Comparison of ENCODE assay signal across 13 mouse cellular contexts in genomic region chr11:59717801-59718291, GRCm38 (mm10). TPM values are rescaled to one million over a fixed set of nuclear protein-coding genes. Genes with fewer than 3 reads are reported as not detected.
DNase-seq lines count a peak whose midpoint lies in the region; ATAC-seq and TF ChIP-seq lines count a peak whose summit lies in the region.
"Had no signal": no experiment of that assay in that cellular context is flagged by ENCODE, and none has a peak within 500 bp of the region (broad histone marks: within the 10 kb centered on the region; RNA-seq: fewer than 3 reads in every experiment).

No protein-coding gene starts in this region.

- no peak for TF ChIP-seq POLR2A in myocyte (IDR thresholded peaks at IDR 0.05; ENCODE audit: insufficient read length, low read depth)

- no peak overlapping the region for H3K4me3 ChIP-seq in liver, embryonic 11.5 days (ENCODE audit: low read depth, low read length)
- no peak overlapping the region for H3K4me3 ChIP-seq in myocyte

- H3K27me3 ChIP-seq in liver, embryonic 11.5 days (replicated peaks; ENCODE audit: control insufficient read depth, insufficient read depth, low read length), result no peaks in the 10 kb centered on the region
- H3K27me3 ChIP-seq in myocyte (ENCODE audit: control insufficient read depth, insufficient read depth, insufficient read length), result no peaks in the 10 kb centered on the region

- 55% methylated on average over 4 of the region's 4 CpGs for WGBS in liver, embryonic 11.5 days

- no peak overlapping the region for H3ac ChIP-seq in myocyte (ENCODE audit: control insufficient read depth, insufficient read length)

- H3K79me2 ChIP-seq in myocyte (ENCODE audit: control insufficient read depth, insufficient read depth), result peaks cover 95% of the 10 kb centered on the region

- ATAC-seq in liver, embryonic 11.5 days (replicated peaks; ENCODE audit: low FRiP score), result peak; percentile 61; the same call in 1 of the 2 replicates
- ATAC-seq: forebrain, postnatal 0 days; inflammation-experienced regulatory T-cells, adult 6 months had no signal

- no peaks in the 10 kb centered on the region for H3K9me3 ChIP-seq in liver, embryonic 11.5 days (ENCODE audit: control insufficient read depth, low read length)

- no peaks in the 10 kb centered on the region; the same call in 1 of the 2 replicates for H3K36me3 ChIP-seq in liver, embryonic 11.5 days (ENCODE audit: control insufficient read depth, insufficient read depth, low read length)
- no peaks in the 10 kb centered on the region for H3K36me3 ChIP-seq in myocyte (ENCODE audit: control insufficient read depth, insufficient read depth)

- no peak overlapping the region for H3K4me2 ChIP-seq in liver, embryonic 11.5 days
- peak overlapping the region; percentile 2 for H3K4me2 ChIP-seq in myocyte (ENCODE audit: low read depth)

- peaks cover 18% of the 10 kb centered on the region for H3K4me1 ChIP-seq in liver, embryonic 11.5 days (replicated peaks; ENCODE audit: control insufficient read depth, insufficient read depth, low read length)

- DNase-seq in liver, embryonic 11.5 days (ENCODE audit: low spot score), result no peak
- no peak for DNase-seq in liver
- peak; percentile 70 for DNase-seq in adrenal gland, postnatal 14 days
- DNase-seq in layer of hippocampus, adult 8-10 months (ENCODE audit: low spot score in 2 of 2), result peak; percentile 65 to 84
- no peak for DNase-seq in heart, adult 9 months (ENCODE audit: low spot score in 2 of 2)
- no peak for DNase-seq in thymus, adult 18-20 months
- DNase-seq in urinary bladder, postnatal 4 days (ENCODE audit: low spot score in 2 of 2), result no peak
- DNase-seq: cerebellum, adult 9-10 months; forebrain, postnatal 0 days; heart, adult 18-20 months had no signal

- H3K27ac ChIP-seq in liver, embryonic 11.5 days (ENCODE audit: low read depth, low read length), result no peak overlapping the region
- H3K27ac ChIP-seq: macrophage had no signal

- no peak overlapping the region for H3K9ac ChIP-seq in liver, embryonic 11.5 days (ENCODE audit: low read depth, low read length)
- H3K9ac ChIP-seq: forebrain, postnatal 0 days had no signal

TF ChIP-seq in myocyte, 11 proteins besides CTCF, POLR2A, EP300 and RAD21:
- TF ChIP-seq MAX (IDR thresholded peaks at IDR 0.05; ENCODE audit: low read depth) (no peak), MYOD1 (IDR thresholded peaks at IDR 0.05; ENCODE audit: control insufficient read depth in 1 of 3, insufficient read length in 2 of 3, low read depth in 2 of 3) (peak in 1 of 3 experiments; percentile 62), MYOG (IDR thresholded peaks at IDR 0.05; ENCODE audit: control insufficient read depth in 1 of 3, insufficient read depth in 1 of 3, insufficient read length in 2 of 3, low read depth in 2 of 3) (peak in 1 of 3 experiments; percentile 20)
TF ChIP-seq in myocyte: peak in this region for 2.

RNA-seq across cellular contexts. Expression of gene Mprip, which starts 56.7 kb away (rescaled TPM):
- polyA plus RNA-seq in liver, embryonic 11.5 days (2014; fragmentation: Nextera tagmentation; extraction: Ambion mirVana), result 44.9 and 46.7 TPM in 2 replicates
- total RNA-seq in adrenal gland, postnatal 14 days (2021), result 226 TPM in 2 replicates
- total RNA-seq in layer of hippocampus, adult 8-10 months (2022), result 100 to 1,000 TPM; 265 to 273 (median 269) TPM
- 191 TPM for polyA plus RNA-seq in myocyte (2012; fragmentation: generic; extraction: Trizol)

Comparison
In these comparisons a context has a peak if more than half of its experiments do, and no peak if none do; other contexts are left out.
1. DNase-seq: peak in adrenal gland, postnatal 14 days (single experiment) and layer of hippocampus, adult 8-10 months (2 of 2); none in liver, embryonic 11.5 days (single experiment), liver (single experiment), heart, adult 9 months (0 of 2), thymus, adult 18-20 months (0 of 2) and urinary bladder, postnatal 4 days (0 of 2).